Mouse (Mus musculus): ENCODE results near the gene Foxc1. TPM values are rescaled to one million over a fixed set of nuclear protein-coding genes. Genes with fewer than 3 reads are reported as not detected.

The Foxc1 gene
- polyA plus RNA-seq (2015; fragmentation: Nextera tagmentation; extraction: Ambion mirVana) = 1.9 and 2.2 TPM in 2 replicates

GRCm38 (mm10) chr13:31806428-31806832 is at the start of gene Foxc1:
Gene Foxc1, plus strand, starts transcription at chr13:31806633.
- peaks cover 67% of the 10 kb centered on the region for H3K27me3 ChIP-seq
- WGBS = under 1% methylated on average over 38 of the region's 40 CpGs
- no peaks in the 10 kb centered on the region for H3K36me3 ChIP-seq
- H3K4me1 ChIP-seq (replicated peaks) = peaks cover 48% of the 10 kb centered on the region
- peak within 1 kb of the TSS; percentile 76 for H3K9ac ChIP-seq
- H3K4me2 ChIP-seq = peak within 1 kb of the TSS; percentile 96
- H3K9me3 ChIP-seq (replicated peaks) = no peaks in the 10 kb centered on the region
- H3K4me3 ChIP-seq = peak within 1 kb of the TSS; percentile 65
- peak; percentile 91 for ATAC-seq (replicated peaks; ENCODE audit: insufficient number of reproducible peaks, insufficient read depth, low FRiP score, low read depth)
- peak within 1 kb of the TSS; percentile 91 for H3K27ac ChIP-seq

GRCm38 (mm10) chr13:31760411-31760810 is 46.0 kb upstream of the Foxc1 start:
- H3K27me3 ChIP-seq = no peaks in the 10 kb centered on the region
- no peak overlapping the region for H3K4me3 ChIP-seq
- 22% methylated on average over 4 of the region's 4 CpGs for WGBS
- no peak for ATAC-seq (replicated peaks; ENCODE audit: insufficient number of reproducible peaks, insufficient read depth, low FRiP score, low read depth)
- H3K4me1 ChIP-seq (replicated peaks) = no peaks in the 10 kb centered on the region
- no peak overlapping the region for H3K27ac ChIP-seq
- H3K9me3 ChIP-seq (replicated peaks) = no peaks in the 10 kb centered on the region
- H3K4me2 ChIP-seq = no peak overlapping the region
- H3K9ac ChIP-seq = no peak overlapping the region
- no peaks in the 10 kb centered on the region for H3K36me3 ChIP-seq

GRCm38 (mm10) chr13:31761057-31761456 is 45.4 kb upstream of the Foxc1 start:
- Histone ChIP-seq H3K27me3 (no peaks in the 10 kb centered on the region), H3K9me3 (replicated peaks) (no peaks in the 10 kb centered on the region), H3K9ac (no peak overlapping the region), H3K4me3 (no peak overlapping the region), H3K4me1 (replicated peaks) (no peaks in the 10 kb centered on the region), H3K4me2 (no peak overlapping the region), H3K27ac (no peak overlapping the region), H3K36me3 (no peaks in the 10 kb centered on the region)
- no peak for ATAC-seq (replicated peaks; ENCODE audit: insufficient number of reproducible peaks, insufficient read depth, low FRiP score, low read depth)
- 64% methylated on average over 4 of the region's 4 CpGs for WGBS

- WGBS = 84% methylated on average over 3 of the region's 3 CpGs
- H3K36me3 ChIP-seq = no peaks in the 10 kb centered on the region
- no peaks in the 10 kb centered on the region for H3K9me3 ChIP-seq (replicated peaks)
- H3K4me3 ChIP-seq = no peak overlapping the region
- no peak overlapping the region for H3K27ac ChIP-seq
- no peaks in the 10 kb centered on the region for H3K27me3 ChIP-seq
- no peak overlapping the region for H3K9ac ChIP-seq
- no peak for ATAC-seq (replicated peaks; ENCODE audit: insufficient number of reproducible peaks, insufficient read depth, low FRiP score, low read depth)
- no peaks in the 10 kb centered on the region for H3K4me1 ChIP-seq (replicated peaks)
- H3K4me2 ChIP-seq = no peak overlapping the region
Observed at GRCm38 (mm10) chr13:31764419-31764818, 42.0 kb upstream of the Foxc1 start.

- Histone ChIP-seq H3K4me1 (replicated peaks) (no peaks in the 10 kb centered on the region), H3K36me3 (no peaks in the 10 kb centered on the region), H3K4me2 (no peak overlapping the region), H3K27me3 (no peaks in the 10 kb centered on the region), H3K4me3 (no peak overlapping the region), H3K27ac (no peak overlapping the region), H3K9ac (no peak overlapping the region), H3K9me3 (replicated peaks) (no peaks in the 10 kb centered on the region)
- no peak for ATAC-seq (replicated peaks; ENCODE audit: insufficient number of reproducible peaks, insufficient read depth, low FRiP score, low read depth)
- 76% methylated on average over 2 of the region's 2 CpGs for WGBS
Observed at GRCm38 (mm10) chr13:31765564-31765963, 40.9 kb upstream of the Foxc1 start.

GRCm38 (mm10) chr13:31772882-31773281 is 33.6 kb upstream of the Foxc1 start:
- H3K36me3 ChIP-seq = no peaks in the 10 kb centered on the region
- 72% methylated on average over 5 of the region's 5 CpGs for WGBS
- H3K4me1 ChIP-seq (replicated peaks) = no peaks in the 10 kb centered on the region
- no peak overlapping the region for H3K27ac ChIP-seq
- no peak for ATAC-seq (replicated peaks; ENCODE audit: insufficient number of reproducible peaks, insufficient read depth, low FRiP score, low read depth)
- no peak overlapping the region for H3K9ac ChIP-seq
- no peaks in the 10 kb centered on the region for H3K9me3 ChIP-seq (replicated peaks)
- no peak overlapping the region for H3K4me3 ChIP-seq
- H3K27me3 ChIP-seq = no peaks in the 10 kb centered on the region
- no peak overlapping the region for H3K4me2 ChIP-seq

- 64% methylated on average over 5 of the region's 5 CpGs for WGBS
- Histone ChIP-seq H3K4me2 (no peak overlapping the region), H3K27me3 (no peaks in the 10 kb centered on the region), H3K4me1 (replicated peaks) (no peaks in the 10 kb centered on the region), H3K36me3 (no peaks in the 10 kb centered on the region), H3K9me3 (replicated peaks) (no peaks in the 10 kb centered on the region), H3K27ac (no peak overlapping the region), H3K9ac (no peak overlapping the region), H3K4me3 (no peak overlapping the region)
- no peak for ATAC-seq (replicated peaks; ENCODE audit: insufficient number of reproducible peaks, insufficient read depth, low FRiP score, low read depth)
Observed at GRCm38 (mm10) chr13:31775762-31776161, 30.7 kb upstream of the Foxc1 start.

GRCm38 (mm10) chr13:31779281-31779981 is 27.0 kb upstream of the Foxc1 start:
- H3K27ac ChIP-seq = no peak overlapping the region
- H3K4me3 ChIP-seq = no peak overlapping the region
- H3K4me1 ChIP-seq (replicated peaks) = no peaks in the 10 kb centered on the region
- 64% methylated on average over 17 of the region's 17 CpGs for WGBS
- no peaks in the 10 kb centered on the region for H3K9me3 ChIP-seq (replicated peaks)
- no peaks in the 10 kb centered on the region for H3K27me3 ChIP-seq
- H3K4me2 ChIP-seq = no peak overlapping the region
- no peak overlapping the region for H3K9ac ChIP-seq
- ATAC-seq (replicated peaks; ENCODE audit: insufficient number of reproducible peaks, insufficient read depth, low FRiP score, low read depth) = 0 out of 2 replicates have a peak, but pooled peaks have one; percentile 21
- H3K36me3 ChIP-seq = no peaks in the 10 kb centered on the region

GRCm38 (mm10) chr13:31780299-31780698 is 26.1 kb upstream of the Foxc1 start:
- Histone ChIP-seq H3K9me3 (replicated peaks) (no peaks in the 10 kb centered on the region), H3K4me3 (no peak overlapping the region), H3K36me3 (no peaks in the 10 kb centered on the region), H3K27me3 (no peaks in the 10 kb centered on the region), H3K4me2 (no peak overlapping the region), H3K4me1 (replicated peaks) (no peaks in the 10 kb centered on the region), H3K27ac (no peak overlapping the region), H3K9ac (no peak overlapping the region)
- WGBS = 74% methylated on average over 3 of the region's 3 CpGs
- ATAC-seq (replicated peaks; ENCODE audit: insufficient number of reproducible peaks, insufficient read depth, low FRiP score, low read depth) = no peak

GRCm38 (mm10) chr13:31782063-31782462 is 24.4 kb upstream of the Foxc1 start:
- WGBS = 86% methylated on average over 2 of the region's 2 CpGs

GRCm38 (mm10) chr13:31784757-31785156 is 21.7 kb upstream of the Foxc1 start:
- 64% methylated on average over 7 of the region's 7 CpGs for WGBS
- H3K9ac ChIP-seq = no peak overlapping the region
- no peaks in the 10 kb centered on the region for H3K36me3 ChIP-seq
- no peaks in the 10 kb centered on the region for H3K27me3 ChIP-seq
- no peak overlapping the region for H3K27ac ChIP-seq
- H3K9me3 ChIP-seq (replicated peaks) = no peaks in the 10 kb centered on the region
- no peak for ATAC-seq (replicated peaks; ENCODE audit: insufficient number of reproducible peaks, insufficient read depth, low FRiP score, low read depth)
- no peaks in the 10 kb centered on the region for H3K4me1 ChIP-seq (replicated peaks)
- no peak overlapping the region for H3K4me2 ChIP-seq
- no peak overlapping the region for H3K4me3 ChIP-seq

More at GRCm38 (mm10) chr13:31782063-31782462, 24.4 kb upstream of the Foxc1 start:
- H3K9ac ChIP-seq = no peak overlapping the region
- H3K27me3 ChIP-seq = no peaks in the 10 kb centered on the region
- H3K4me3 ChIP-seq = no peak overlapping the region
- no peak overlapping the region for H3K27ac ChIP-seq
- H3K4me1 ChIP-seq (replicated peaks) = no peaks in the 10 kb centered on the region
- H3K36me3 ChIP-seq = no peaks in the 10 kb centered on the region
- no peak overlapping the region for H3K4me2 ChIP-seq
- H3K9me3 ChIP-seq (replicated peaks) = no peaks in the 10 kb centered on the region
- ATAC-seq (replicated peaks; ENCODE audit: insufficient number of reproducible peaks, insufficient read depth, low FRiP score, low read depth) = no peak

Measured in heart, embryonic 15.5 days (tissue).